Mouse (Mus musculus): Measurements from ENCODE around the gene Hadha.

GRCm38 (mm10) chr5:30137271-30137670, 17.7 kb downstream of the Hadha start:
- no peak for TF ChIP-seq EP300 (IDR thresholded peaks at IDR 0.05)
- no peak for TF ChIP-seq CTCF (IDR thresholded peaks at IDR 0.05)

All from lung, postnatal 0 days (tissue).